Mouse (Mus musculus) midbrain, postnatal 0 days (tissue): ENCODE data around the gene Apcs. TPM values are rescaled to one million over a fixed set of nuclear protein-coding genes. Genes with fewer than 3 reads are reported as not detected.

Experiments used
- ATAC-seq: fragments of 200-750 bp; cut with Nextera tagmentation; 2 replicates; pipeline ENCODE4 v1.8.0; 2017; ENCODE audit warnings: moderate number of reproducible peaks, mild to moderate bottlenecking, moderate TSS enrichment, moderate library complexity; ENCODE audit not compliant: low FRiP score
- DNase-seq: peaks from one replicate; pipeline ENCODE4 v3.0.0-alpha.2; 2015; ENCODE audit warnings: low spot score
- H3K27ac ChIP-seq: fragments of 300-500 bp; sonication (generic); 2 replicates; pipeline ENCODE4 v1.5.1; 2014; ENCODE audit warnings: low read depth, mild to moderate bottlenecking, low read length, mixed read lengths
- H3K27me3 ChIP-seq: fragments of 300-500 bp; sonication (generic); 2 replicates; pipeline ENCODE4 v1.6.1; 2014; ENCODE audit warnings: low read length, control low read depth, mixed read lengths; ENCODE audit not compliant: insufficient read depth
- H3K36me3 ChIP-seq: fragments of 300-500 bp; sonication (generic); 2 replicates; pipeline ENCODE4 v1.6.1; 2014; ENCODE audit warnings: low read length, control low read depth, mixed read lengths; ENCODE audit not compliant: insufficient read depth
- H3K4me1 ChIP-seq: fragments of 300-500 bp; sonication (generic); 2 replicates; pipeline ENCODE4 v1.6.1; 2014; ENCODE audit warnings: mild to moderate bottlenecking, control low read depth, antibody characterized with exemption, low read length, mixed read lengths; ENCODE audit not compliant: insufficient read depth
- H3K4me2 ChIP-seq: fragments of 300-500 bp; sonication (generic); 2 replicates; pipeline ENCODE4 v1.6.1; 2014; ENCODE audit warnings: low read depth, mild to moderate bottlenecking, low read length, mixed read lengths; ENCODE audit not compliant: poor library complexity, severe bottlenecking
- H3K4me3 ChIP-seq: fragments of 300-500 bp; sonication (generic); 2 replicates; pipeline ENCODE4 v1.5.1; 2014; ENCODE audit warnings: low read depth, mild to moderate bottlenecking, low read length, moderate library complexity
- H3K9ac ChIP-seq: fragments of 300-500 bp; sonication (generic); replicated peaks from 2 replicates; pipeline ENCODE4 v1.6.1; 2014; ENCODE audit warnings: mild to moderate bottlenecking, low read length, moderate library complexity, mixed read lengths; ENCODE audit not compliant: poor library complexity, severe bottlenecking
- H3K9me3 ChIP-seq: fragments of 300-500 bp; sonication (generic); 2 replicates; pipeline ENCODE4 v1.6.1; 2016; ENCODE audit warnings: low read length, control low read depth
- CTCF ChIP-seq: IDR thresholded peaks from 2 replicates; pipeline ENCODE4 v1.5.1; 2016; ENCODE audit warnings: antibody characterized with exemption, mild to moderate bottlenecking
- WGBS: fragments of 180-500 bp; shearing (Covaris S2); extraction: QIAGEN DNeasy Blood & Tissue Kit; methylation state at CpG from one replicate; pipeline ENCODE4 v1.1.7; 2014; 5-methylcytosine and 5-hydroxymethylcytosine counted together
- polyA plus RNA-seq: library from polyadenylated mRNA; unstranded; fragments of >200 nt; fragmentation: Nextera tagmentation; extraction: Ambion mirVana; gene quantifications from 2 replicates; pipeline ENCODE4 v1.2.1, GENCODE M21; 2015
- total RNA-seq: library from RNA; depleted of rRNA; stranded (reverse); fragments of >200 nt; gene quantifications from 2 replicates; pipeline ENCODE4 v1.2.3, GENCODE M21; 2014; rRNA removed

Gene Apcs
- not detected in 2 replicates for total RNA-seq
- polyA plus RNA-seq: not detected in 2 replicates

GRCm38 (mm10) chr1:172894777-172895357 lies at the start of gene Apcs:
Gene Apcs (minus strand): TSS chr1:172895041.
- Histone ChIP-seq H3K9me3 (no peaks in the 10 kb centered on the region), H3K36me3 (no peaks in the 10 kb centered on the region), H3K4me1 (no peaks in the 10 kb centered on the region), H3K27me3 (no peaks in the 10 kb centered on the region), H3K4me3 (no peak within 1 kb of the TSS), H3K4me2 (no peak within 1 kb of the TSS), H3K27ac (no peak within 1 kb of the TSS), H3K9ac (no peak within 1 kb of the TSS)
- no peak for DNase-seq
- no peak for ATAC-seq
- TF ChIP-seq CTCF: no peak
- WGBS: 72% methylated on average over 2 of the region's 2 CpGs

- Histone ChIP-seq H3K36me3 (no peaks in the 10 kb centered on the region), H3K9me3 (no peaks in the 10 kb centered on the region), H3K4me3 (no peak overlapping the region), H3K4me1 (no peaks in the 10 kb centered on the region), H3K9ac (no peak overlapping the region), H3K4me2 (no peak overlapping the region), H3K27me3 (no peaks in the 10 kb centered on the region), H3K27ac (no peak overlapping the region)
- no peak for ATAC-seq
- WGBS: 94% methylated on average over 2 of the region's 2 CpGs
- no peak for DNase-seq
- TF ChIP-seq CTCF: no peak
Observed at GRCm38 (mm10) chr1:172932197-172932596, 37.4 kb upstream of the Apcs start.

GRCm38 (mm10) chr1:172918450-172918849 lies 23.6 kb upstream of the Apcs start:
- no peak overlapping the region for H3K9ac ChIP-seq
- H3K4me3 ChIP-seq: no peak overlapping the region
- no peaks in the 10 kb centered on the region for H3K36me3 ChIP-seq
- 86% methylated on average over 2 of the region's 2 CpGs for WGBS
- DNase-seq (no peak), ATAC-seq (no peak)
- TF ChIP-seq CTCF: no peak
- no peak overlapping the region for H3K27ac ChIP-seq
- no peak overlapping the region for H3K4me2 ChIP-seq
- no peaks in the 10 kb centered on the region for H3K4me1 ChIP-seq
- H3K9me3 ChIP-seq: no peaks in the 10 kb centered on the region
- H3K27me3 ChIP-seq: no peaks in the 10 kb centered on the region

GRCm38 (mm10) chr1:172917115-172917514 lies 22.3 kb upstream of the Apcs start:
- WGBS: 91% methylated on average over 1 of the region's 1 CpGs
- no peak for ATAC-seq
- TF ChIP-seq CTCF: no peak
- Histone ChIP-seq H3K27ac (no peak overlapping the region), H3K9me3 (no peaks in the 10 kb centered on the region), H3K27me3 (no peaks in the 10 kb centered on the region), H3K4me2 (no peak overlapping the region), H3K4me3 (no peak overlapping the region), H3K9ac (no peak overlapping the region), H3K36me3 (no peaks in the 10 kb centered on the region), H3K4me1 (no peaks in the 10 kb centered on the region)
- DNase-seq: no peak

- no peak for ATAC-seq
Observed at GRCm38 (mm10) chr1:172903313-172903712, 8.5 kb upstream of the Apcs start.

GRCm38 (mm10) chr1:172895435-172895834 lies 594 bp upstream of the Apcs start:
- Histone ChIP-seq H3K9ac (no peak overlapping the region), H3K4me2 (no peak overlapping the region), H3K4me1 (no peaks in the 10 kb centered on the region), H3K36me3 (no peaks in the 10 kb centered on the region), H3K4me3 (no peak overlapping the region), H3K9me3 (no peaks in the 10 kb centered on the region), H3K27me3 (no peaks in the 10 kb centered on the region), H3K27ac (no peak overlapping the region)
- no peak for DNase-seq
- ATAC-seq: no peak
- WGBS: 95% methylated on average over 2 of the region's 2 CpGs
- TF ChIP-seq CTCF: no peak

More at GRCm38 (mm10) chr1:172903313-172903712, 8.5 kb upstream of the Apcs start:
- Histone ChIP-seq H3K9me3 (no peaks in the 10 kb centered on the region), H3K36me3 (no peaks in the 10 kb centered on the region), H3K27me3 (no peaks in the 10 kb centered on the region), H3K4me1 (no peaks in the 10 kb centered on the region), H3K27ac (no peak overlapping the region), H3K9ac (no peak overlapping the region), H3K4me3 (no peak overlapping the region), H3K4me2 (no peak overlapping the region)
- no peak for DNase-seq
- TF ChIP-seq CTCF: no peak
